Mouse (Mus musculus) liver, embryonic 16.5 days (tissue): ENCODE data around the gene Ube2o. TPM values are rescaled to one million over a fixed set of nuclear protein-coding genes. Genes with fewer than 3 reads are reported as not detected.

ENCODE experiments used
- ATAC-seq: fragments of 200-750 bp; cut with Nextera tagmentation; 2 replicates; pipeline ENCODE4 v1.8.0; 2017; ENCODE audit warnings: low read depth, mild to moderate bottlenecking, moderate number of reproducible peaks, moderate library complexity
- H3K27ac ChIP-seq: fragments of 300-500 bp; sonication (generic); 2 replicates; pipeline ENCODE4 v1.5.1; 2014; ENCODE audit warnings: mild to moderate bottlenecking, low read length
- H3K27me3 ChIP-seq: fragments of 300-500 bp; sonication (generic); 2 replicates; pipeline ENCODE4 v1.6.1; 2014; ENCODE audit warnings: low read depth, low read length, mixed read lengths; ENCODE audit not compliant: control insufficient read depth, insufficient read depth
- H3K36me3 ChIP-seq: fragments of 300-500 bp; sonication (generic); 2 replicates; pipeline ENCODE4 v1.6.1; 2014; ENCODE audit warnings: mild to moderate bottlenecking; ENCODE audit not compliant: control insufficient read depth, insufficient read depth
- H3K4me1 ChIP-seq: fragments of 300-500 bp; sonication (generic); 2 replicates; pipeline ENCODE4 v1.6.1; 2014; ENCODE audit warnings: low read depth, low read length, mixed read lengths; ENCODE audit not compliant: control insufficient read depth
- H3K4me2 ChIP-seq: fragments of 300-500 bp; sonication (generic); 2 replicates; pipeline ENCODE4 v1.6.1; 2014; ENCODE audit warnings: low read depth, low read length, mixed read lengths
- H3K4me3 ChIP-seq: fragments of 300-500 bp; sonication (generic); 2 replicates; pipeline ENCODE4 v1.5.1; 2014; ENCODE audit warnings: low read depth, mild to moderate bottlenecking, low read length
- H3K9ac ChIP-seq: fragments of 300-500 bp; sonication (generic); 2 replicates; pipeline ENCODE4 v1.6.1; 2014; ENCODE audit warnings: low read depth, low read length
- H3K9me3 ChIP-seq: fragments of 300-500 bp; sonication (generic); replicated peaks from 2 replicates; pipeline ENCODE4 v1.6.1; 2016; ENCODE audit warnings: low read length; ENCODE audit not compliant: control insufficient read depth
- WGBS: fragments of 180-500 bp; shearing (Covaris S2); extraction: QIAGEN DNeasy Blood & Tissue Kit; methylation state at CpG from one replicate; pipeline ENCODE4 v1.1.7; 2014; ENCODE audit not compliant: insufficient replicate concordance; 5-methylcytosine and 5-hydroxymethylcytosine counted together
- polyA plus RNA-seq: library from polyadenylated mRNA; unstranded; fragments of >200 nt; fragmentation: Nextera tagmentation; extraction: Ambion mirVana; gene quantifications from 2 replicates; pipeline ENCODE4 v1.2.1, GENCODE M21; 2015

The Ube2o gene
- polyA plus RNA-seq, 1 experiment from 2014 or later: 18.1 TPM

- Histone ChIP-seq H3K4me3 (peak overlapping the region; percentile 93), H3K9me3 (no peaks in the 10 kb centered on the region), H3K9ac (peak overlapping the region; percentile 99), H3K4me1 (peaks cover 44% of the 10 kb centered on the region), H3K27ac (peak overlapping the region; percentile 96), H3K4me2 (peak overlapping the region; percentile 90), H3K36me3 (no peaks in the 10 kb centered on the region), H3K27me3 (no peaks in the 10 kb centered on the region)
- ATAC-seq: peak; percentile 67
- WGBS: 10% methylated on average over 10 of the region's 10 CpGs
These were observed 1.1 kb downstream of the Ube2o start for GRCm38 (mm10) chr11:116580031-116580652.

- peak overlapping the region; percentile 90 for H3K4me2 ChIP-seq
- no peaks in the 10 kb centered on the region for H3K9me3 ChIP-seq
- H3K27me3 ChIP-seq: no peaks in the 10 kb centered on the region
- H3K4me1 ChIP-seq: peaks cover 53% of the 10 kb centered on the region
- no peak for ATAC-seq
- H3K36me3 ChIP-seq: no peaks in the 10 kb centered on the region
- WGBS: 90% methylated on average over 3 of the region's 3 CpGs
- H3K4me3 ChIP-seq: peak overlapping the region; percentile 93
- peak overlapping the region; percentile 96; the same call in 1 of the 2 replicates for H3K27ac ChIP-seq
- peak overlapping the region; percentile 99 for H3K9ac ChIP-seq
These were observed 2.0 kb downstream of the Ube2o start for GRCm38 (mm10) chr11:116579280-116579679.

- ATAC-seq: no peak
- H3K4me3 ChIP-seq: no peak overlapping the region
- peak overlapping the region; percentile 99; the same call in 1 of the 2 replicates for H3K27ac ChIP-seq
- H3K4me1 ChIP-seq: peaks cover 83% of the 10 kb centered on the region
- WGBS: 84% methylated on average over 2 of the region's 2 CpGs
- H3K4me2 ChIP-seq: no peak overlapping the region
- no peaks in the 10 kb centered on the region for H3K9me3 ChIP-seq
- H3K36me3 ChIP-seq: peaks cover 2% of the 10 kb centered on the region; the same call in 1 of the 2 replicates
- no peaks in the 10 kb centered on the region for H3K27me3 ChIP-seq
- H3K9ac ChIP-seq: no peak overlapping the region
These were observed 5.9 kb downstream of the Ube2o start for GRCm38 (mm10) chr11:116575396-116575795.

- no peaks in the 10 kb centered on the region for H3K27me3 ChIP-seq
- peak overlapping the region; percentile 99 for H3K27ac ChIP-seq
- H3K36me3 ChIP-seq: peaks cover 2% of the 10 kb centered on the region; the same call in 1 of the 2 replicates
- ATAC-seq: no peak
- no peak overlapping the region; the same call in 1 of the 2 replicates for H3K4me3 ChIP-seq
- no peak overlapping the region for H3K9ac ChIP-seq
- H3K9me3 ChIP-seq: no peaks in the 10 kb centered on the region
- H3K4me2 ChIP-seq: peak overlapping the region; percentile 75; the same call in 1 of the 2 replicates
- WGBS: 63% methylated on average over 6 of the region's 6 CpGs
- H3K4me1 ChIP-seq: peaks cover 83% of the 10 kb centered on the region
These were observed 6.3 kb downstream of the Ube2o start for GRCm38 (mm10) chr11:116574982-116575381.

- H3K4me1 ChIP-seq: peaks cover 82% of the 10 kb centered on the region
- H3K9ac ChIP-seq: peak overlapping the region; percentile 60; the same call in 1 of the 2 replicates
- 83% methylated on average over 6 of the region's 6 CpGs for WGBS
- H3K4me3 ChIP-seq: peak overlapping the region; percentile 11; the same call in 1 of the 2 replicates
- peaks cover 2% of the 10 kb centered on the region; the same call in 1 of the 2 replicates for H3K36me3 ChIP-seq
- H3K9me3 ChIP-seq: no peaks in the 10 kb centered on the region
- H3K27ac ChIP-seq: peak overlapping the region; percentile 99
- H3K4me2 ChIP-seq: peak overlapping the region; percentile 75
- no peaks in the 10 kb centered on the region for H3K27me3 ChIP-seq
- no peak for ATAC-seq
These were observed 6.8 kb downstream of the Ube2o start for GRCm38 (mm10) chr11:116574486-116574885.

- peak overlapping the region; percentile 60 for H3K9ac ChIP-seq
- peak overlapping the region; percentile 99 for H3K27ac ChIP-seq
- H3K4me2 ChIP-seq: peak overlapping the region; percentile 75
- peak overlapping the region; percentile 51 for H3K4me3 ChIP-seq
- H3K36me3 ChIP-seq: peaks cover 2% of the 10 kb centered on the region; the same call in 1 of the 2 replicates
- WGBS: 29% methylated on average over 12 of the region's 12 CpGs
- ATAC-seq: peak; percentile 84
- peaks cover 78% of the 10 kb centered on the region for H3K4me1 ChIP-seq
- no peaks in the 10 kb centered on the region for H3K9me3 ChIP-seq
- no peaks in the 10 kb centered on the region for H3K27me3 ChIP-seq
These were observed 8.3 kb downstream of the Ube2o start for GRCm38 (mm10) chr11:116572756-116573543.

GRCm38 (mm10) chr11:116571767-116572679, 9.2 kb downstream of the Ube2o start:
- Histone ChIP-seq H3K27ac (peak overlapping the region; percentile 99), H3K4me2 (peak overlapping the region; percentile 75)
- 30% methylated on average over 19 of the region's 19 CpGs for WGBS

GRCm38 (mm10) chr11:116570821-116571220, 10.4 kb downstream of the Ube2o start:
- ATAC-seq: no peak
- Histone ChIP-seq H3K27me3 (no peaks in the 10 kb centered on the region), H3K9ac (no peak overlapping the region), H3K4me2 (no peak overlapping the region), H3K4me3 (no peak overlapping the region), H3K9me3 (no peaks in the 10 kb centered on the region), H3K4me1 (peaks cover 74% of the 10 kb centered on the region), H3K36me3 (peaks cover 2% of the 10 kb centered on the region; the same call in 1 of the 2 replicates), H3K27ac (no peak overlapping the region)
- WGBS: 84% methylated on average over 7 of the region's 7 CpGs

More at GRCm38 (mm10) chr11:116571767-116572679, 9.2 kb downstream of the Ube2o start:
- peak overlapping the region; percentile 60 for H3K9ac ChIP-seq
- H3K36me3 ChIP-seq: peaks cover 2% of the 10 kb centered on the region; the same call in 1 of the 2 replicates
- ATAC-seq: peak; percentile 69
- no peaks in the 10 kb centered on the region for H3K9me3 ChIP-seq
- no peaks in the 10 kb centered on the region for H3K27me3 ChIP-seq
- peaks cover 83% of the 10 kb centered on the region for H3K4me1 ChIP-seq
- peak overlapping the region; percentile 51 for H3K4me3 ChIP-seq
